Mouse (Mus musculus) embryo, embryonic 10.5 days (tissue): Measurements from ENCODE around the gene Myh4.

Experiments
- DNase-seq: peaks from one replicate; pipeline ENCODE4 v3.0.0-alpha.2; 2015; ENCODE audit warnings: low spot score

The Myh4 gene

GRCm38 (mm10) chr11:67237481-67238079 is at the start of gene Myh4:
Gene Myh4 (plus strand): TSS chr11:67238029.
- no peak for DNase-seq

- no peak for DNase-seq
Measured at GRCm38 (mm10) chr11:67190316-67190715, 47.5 kb upstream of the Myh4 start.

- DNase-seq = no peak
Measured at GRCm38 (mm10) chr11:67190814-67191213, 47.0 kb upstream of the Myh4 start.

GRCm38 (mm10) chr11:67191496-67191895 is 46.3 kb upstream of the Myh4 start:
- no peak for DNase-seq

GRCm38 (mm10) chr11:67199321-67199720 is 38.5 kb upstream of the Myh4 start:
- DNase-seq = no peak

- DNase-seq = no peak
Measured at GRCm38 (mm10) chr11:67199752-67200151, 38.1 kb upstream of the Myh4 start, which contains the start of gene Myh1. Gene Myh1 (plus strand): TSS chr11:67200052.

GRCm38 (mm10) chr11:67204766-67205165 is 33.1 kb upstream of the Myh4 start:
- DNase-seq = no peak

- no peak for DNase-seq
Measured at GRCm38 (mm10) chr11:67221803-67222202, 16.0 kb upstream of the Myh4 start.

GRCm38 (mm10) chr11:67224466-67224865 is 13.4 kb upstream of the Myh4 start:
- DNase-seq = no peak

GRCm38 (mm10) chr11:67228731-67229130 is 9.1 kb upstream of the Myh4 start:
- DNase-seq = no peak

GRCm38 (mm10) chr11:67229166-67229565 is 8.7 kb upstream of the Myh4 start:
- DNase-seq = no peak

- DNase-seq = no peak
Measured at GRCm38 (mm10) chr11:67229946-67230345, 7.9 kb upstream of the Myh4 start.

GRCm38 (mm10) chr11:67235639-67236358 is 2.0 kb upstream of the Myh4 start:
- peak; percentile 76 for DNase-seq

- DNase-seq = no peak
Measured at GRCm38 (mm10) chr11:67236799-67237198, 1.0 kb upstream of the Myh4 start.

- DNase-seq = no peak
Measured at GRCm38 (mm10) chr11:67241051-67241450, 3.2 kb downstream of the Myh4 start.

- no peak for DNase-seq
Measured at GRCm38 (mm10) chr11:67253691-67254090, 15.9 kb downstream of the Myh4 start.

- DNase-seq = no peak
Measured at GRCm38 (mm10) chr11:67257048-67257447, 19.2 kb downstream of the Myh4 start.

- no peak for DNase-seq
Measured at GRCm38 (mm10) chr11:67260956-67261355, 23.1 kb downstream of the Myh4 start.

GRCm38 (mm10) chr11:67276601-67277174 is 38.9 kb downstream of the Myh4 start, which contains the start of gene Myh8:
Gene Myh8 (plus strand): TSS chr11:67277124.
- no peak for DNase-seq

- DNase-seq = no peak
Measured at GRCm38 (mm10) chr11:67293440-67293839, 55.6 kb downstream of the Myh4 start.
